Mouse (Mus musculus) intestine, embryonic 14.5 days (tissue): Measurements from ENCODE around the gene Ets1. TPM values are rescaled to one million over a fixed set of nuclear protein-coding genes. Genes with fewer than 3 reads are reported as not detected.

ENCODE experiments used
- ATAC-seq: fragments of 200-750 bp; cut with Nextera tagmentation; replicated peaks from 2 replicates; pipeline ENCODE4 v1.8.0; 2017; ENCODE audit warnings: low read depth, moderate number of reproducible peaks, moderate TSS enrichment, moderate library complexity; ENCODE audit not compliant: low FRiP score, low TSS enrichment
- DNase-seq: peaks from one replicate; pipeline ENCODE4 v3.0.0-alpha.2; 2018; ENCODE audit warnings: low spot score
- H3K27ac ChIP-seq: fragments of 300-500 bp; sonication (generic); 2 replicates; pipeline ENCODE4 v1.5.1; 2014; ENCODE audit warnings: low read depth, mild to moderate bottlenecking, control low read depth
- H3K27me3 ChIP-seq: fragments of 300-500 bp; sonication (generic); replicated peaks from 2 replicates; pipeline ENCODE4 v1.6.1; 2014; ENCODE audit warnings: low read length, control low read depth; ENCODE audit not compliant: control insufficient read depth, insufficient read depth
- H3K36me3 ChIP-seq: fragments of 300-500 bp; sonication (generic); 2 replicates; pipeline ENCODE4 v1.6.1; 2014; ENCODE audit warnings: low read length, control low read depth; ENCODE audit not compliant: control insufficient read depth, insufficient read depth
- H3K4me1 ChIP-seq: fragments of 300-500 bp; sonication (generic); replicated peaks from 2 replicates; pipeline ENCODE4 v1.6.1; 2014; ENCODE audit warnings: low read length, control low read depth, mixed read lengths; ENCODE audit not compliant: control insufficient read depth, insufficient read depth
- H3K4me2 ChIP-seq: fragments of 300-500 bp; sonication (generic); 2 replicates; pipeline ENCODE4 v1.6.1; 2014; ENCODE audit warnings: low read length
- H3K4me3 ChIP-seq: fragments of 300-500 bp; sonication (generic); 2 replicates; pipeline ENCODE4 v1.5.1; 2014; ENCODE audit warnings: low read depth, low read length, control low read depth, mixed read lengths
- H3K9ac ChIP-seq: fragments of 300-500 bp; sonication (generic); 2 replicates; pipeline ENCODE4 v1.6.1; 2014; ENCODE audit warnings: mild to moderate bottlenecking, low read length
- H3K9me3 ChIP-seq: fragments of 300-500 bp; sonication (generic); 2 replicates; pipeline ENCODE4 v1.6.1; 2016; ENCODE audit warnings: low read length, control low read depth; ENCODE audit not compliant: control insufficient read depth
- WGBS: fragments of 180-500 bp; shearing (Covaris S2); extraction: QIAGEN DNeasy Blood & Tissue Kit; methylation state at CpG from one replicate; pipeline ENCODE4 v1.1.7; 2014; 5-methylcytosine and 5-hydroxymethylcytosine counted together
- polyA plus RNA-seq: library from polyadenylated mRNA; unstranded; fragments of >200 nt; fragmentation: Nextera tagmentation; extraction: Ambion mirVana; gene quantifications from 2 replicates; pipeline ENCODE4 v1.2.1, GENCODE M21; 2014

Ets1 gene
- polyA plus RNA-seq, 1 experiment from 2014 or later = 46.3 TPM

DNA sequence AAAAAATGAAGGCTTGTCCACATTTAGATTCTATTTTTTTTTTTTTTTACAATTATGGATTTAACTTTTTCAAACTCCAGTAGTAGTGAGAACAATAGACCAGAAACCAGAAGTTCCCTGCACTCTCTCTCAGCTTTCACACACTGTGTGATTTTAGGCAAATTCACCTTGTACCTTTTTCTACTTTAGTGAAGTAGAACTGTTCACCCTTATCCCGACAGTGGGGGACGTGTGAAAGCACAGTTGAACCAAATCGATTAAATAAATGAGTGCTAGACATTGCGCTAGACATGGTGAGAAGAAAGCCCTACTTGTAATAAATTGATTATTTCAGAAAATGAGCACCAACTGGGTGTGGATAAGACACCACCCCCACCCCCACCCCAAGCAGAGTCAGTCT lies 104.0 kb downstream of the Ets1 start:
- no peak overlapping the region for H3K4me3 ChIP-seq
- no peaks in the 10 kb centered on the region; the same call in 1 of the 2 replicates for H3K4me1 ChIP-seq
- no peaks in the 10 kb centered on the region for H3K27me3 ChIP-seq
- H3K27ac ChIP-seq = no peak overlapping the region
- no peaks in the 10 kb centered on the region for H3K9me3 ChIP-seq
- peaks cover 80% of the 10 kb centered on the region for H3K36me3 ChIP-seq
- ATAC-seq = no peak
- H3K9ac ChIP-seq = no peak overlapping the region
- 91% methylated on average over 4 of the region's 4 CpGs for WGBS
- no peak for DNase-seq
- H3K4me2 ChIP-seq = no peak overlapping the region

DNA sequence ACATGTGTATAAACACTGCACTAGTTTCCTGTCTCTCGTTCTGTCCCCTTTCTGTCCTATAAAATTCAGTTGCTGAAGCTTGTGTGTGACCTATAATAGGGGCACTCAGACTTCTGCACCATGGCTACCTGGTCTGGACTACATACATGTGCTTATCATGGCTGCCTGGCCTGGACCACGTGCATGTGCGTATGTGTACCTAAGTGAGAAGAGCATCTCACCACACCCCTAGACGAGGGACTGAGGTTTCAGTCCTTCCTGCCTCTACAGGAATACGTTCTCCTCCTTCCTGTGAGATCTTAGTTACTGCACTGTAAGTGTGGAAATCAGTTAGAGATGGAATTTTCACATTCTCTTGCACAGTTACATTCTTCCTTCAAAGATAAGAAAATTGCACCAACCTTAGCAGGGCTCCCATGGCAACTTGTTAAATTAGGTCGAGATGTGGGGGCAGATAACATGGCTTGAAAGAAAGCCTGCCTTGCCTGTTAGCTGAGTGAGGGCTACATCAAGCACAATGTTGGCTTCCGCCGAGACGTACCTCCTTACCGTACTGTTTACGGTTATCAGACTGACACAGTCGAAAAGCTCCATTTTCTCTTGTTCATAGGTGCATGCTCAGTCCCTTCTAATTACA lies 104.8 kb downstream of the Ets1 start:
- Histone ChIP-seq H3K27me3 (no peaks in the 10 kb centered on the region), H3K4me2 (no peak overlapping the region), H3K4me1 (no peaks in the 10 kb centered on the region; the same call in 1 of the 2 replicates), H3K36me3 (peaks cover 72% of the 10 kb centered on the region), H3K9ac (no peak overlapping the region), H3K4me3 (no peak overlapping the region), H3K27ac (no peak overlapping the region), H3K9me3 (no peaks in the 10 kb centered on the region)
- ATAC-seq = no peak
- no peak for DNase-seq
- 76% methylated on average over 12 of the region's 12 CpGs for WGBS

DNA sequence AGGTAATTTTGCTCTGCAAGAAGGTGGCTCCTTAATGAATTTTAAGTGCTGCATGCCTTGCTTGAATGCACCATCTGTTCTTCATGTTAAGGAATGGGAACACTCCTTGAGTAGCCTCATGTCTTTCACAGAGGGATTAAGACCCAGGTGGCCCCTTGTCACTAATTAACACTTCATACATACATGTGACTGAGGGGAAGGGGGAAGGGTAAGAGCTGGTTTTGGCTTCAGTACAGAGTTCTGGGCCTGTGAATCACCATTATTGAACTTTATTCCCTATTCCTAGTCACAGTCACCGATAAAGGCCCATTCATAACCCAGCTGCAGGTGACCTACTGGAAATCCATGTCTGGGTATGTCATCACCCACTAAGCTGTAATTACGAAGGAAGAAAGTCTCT lies 105.7 kb downstream of the Ets1 start:
- Histone ChIP-seq H3K36me3 (peaks cover 64% of the 10 kb centered on the region), H3K4me3 (no peak overlapping the region), H3K4me2 (no peak overlapping the region), H3K27ac (no peak overlapping the region), H3K4me1 (no peaks in the 10 kb centered on the region; the same call in 1 of the 2 replicates), H3K9me3 (no peaks in the 10 kb centered on the region), H3K9ac (no peak overlapping the region), H3K27me3 (no peaks in the 10 kb centered on the region)
- 95% methylated on average over 2 of the region's 2 CpGs for WGBS
- ATAC-seq = no peak
- no peak for DNase-seq

DNA sequence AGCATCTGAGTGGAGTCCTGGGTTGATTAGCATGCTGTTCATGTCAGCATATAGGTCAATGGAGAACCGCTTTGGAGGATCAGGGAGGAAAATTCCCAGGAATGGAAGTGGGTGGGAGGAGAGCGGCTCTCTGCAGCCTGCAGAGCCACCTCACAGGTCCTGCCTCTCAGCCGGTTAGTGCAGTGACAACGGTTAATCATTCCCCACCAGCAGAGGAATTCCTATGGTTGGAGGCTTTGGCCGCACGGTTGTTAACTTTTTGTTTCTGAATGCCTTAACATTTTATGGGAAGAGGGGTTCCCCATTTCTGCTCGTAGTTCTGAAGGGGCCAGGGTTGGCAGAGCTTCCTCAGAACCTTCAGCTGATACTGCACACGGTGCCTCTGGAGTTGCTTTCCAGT lies 107.1 kb downstream of the Ets1 start:
- H3K27ac ChIP-seq = no peak overlapping the region
- no peak for DNase-seq
- WGBS = 53% methylated on average over 8 of the region's 8 CpGs
- H3K36me3 ChIP-seq = peaks cover 61% of the 10 kb centered on the region
- H3K9me3 ChIP-seq = no peaks in the 10 kb centered on the region
- ATAC-seq = no peak
- H3K4me2 ChIP-seq = no peak overlapping the region
- H3K27me3 ChIP-seq = no peaks in the 10 kb centered on the region
- no peak overlapping the region for H3K4me3 ChIP-seq
- H3K9ac ChIP-seq = no peak overlapping the region
- H3K4me1 ChIP-seq = no peaks in the 10 kb centered on the region; the same call in 1 of the 2 replicates

DNA sequence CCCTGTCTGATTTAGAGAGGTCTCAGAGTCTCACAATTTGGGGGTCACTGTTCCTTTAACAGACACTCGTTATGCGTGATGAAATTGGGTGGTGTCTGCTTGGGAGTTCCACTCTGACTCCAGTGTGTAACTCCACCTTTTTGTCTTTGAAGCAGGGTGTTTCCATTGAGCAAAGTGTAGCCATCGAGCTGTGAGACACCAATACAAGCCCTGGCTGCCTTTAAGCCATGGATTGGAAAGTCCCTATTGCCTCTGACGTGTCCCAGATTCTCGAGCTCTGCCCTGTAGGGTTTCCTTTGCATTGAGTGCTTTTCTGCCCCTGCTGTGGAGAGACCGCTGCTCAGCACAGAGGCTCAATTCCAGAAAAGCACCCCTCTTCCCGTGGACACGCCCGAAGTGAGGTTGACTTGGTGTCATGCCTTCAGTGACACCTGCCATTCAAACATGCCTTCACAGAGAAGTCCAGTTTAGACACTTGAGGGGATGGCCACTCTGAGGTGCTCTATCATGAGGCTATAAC lies 107.7 kb downstream of the Ets1 start:
- no peak overlapping the region for H3K9ac ChIP-seq
- no peaks in the 10 kb centered on the region; the same call in 1 of the 2 replicates for H3K4me1 ChIP-seq
- H3K9me3 ChIP-seq = no peaks in the 10 kb centered on the region
- H3K36me3 ChIP-seq = peaks cover 59% of the 10 kb centered on the region
- DNase-seq = no peak
- ATAC-seq = no peak
- H3K27me3 ChIP-seq = no peaks in the 10 kb centered on the region
- 78% methylated on average over 9 of the region's 9 CpGs for WGBS
- no peak overlapping the region for H3K4me2 ChIP-seq
- H3K4me3 ChIP-seq = no peak overlapping the region
- H3K27ac ChIP-seq = no peak overlapping the region

DNA sequence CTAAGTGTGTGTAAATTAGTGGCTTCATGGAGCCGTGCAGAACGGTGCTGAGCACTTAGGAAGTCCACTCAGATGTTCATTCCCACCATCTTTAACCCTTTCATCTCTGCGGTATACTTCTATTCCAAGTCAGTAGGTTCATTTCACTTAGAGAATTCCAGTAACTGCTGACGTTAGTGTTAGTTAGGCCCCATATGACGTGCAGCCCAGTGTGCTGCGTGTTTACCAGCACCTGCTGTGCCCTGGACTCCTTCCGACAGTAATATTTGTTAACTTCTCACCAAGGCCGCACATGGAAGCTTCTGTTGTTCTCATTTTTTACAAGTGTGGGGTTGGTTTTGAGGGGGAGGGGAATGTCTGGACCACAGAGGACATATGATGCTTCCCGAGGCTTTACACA lies 108.3 kb downstream of the Ets1 start:
- no peak for ATAC-seq

DNA sequence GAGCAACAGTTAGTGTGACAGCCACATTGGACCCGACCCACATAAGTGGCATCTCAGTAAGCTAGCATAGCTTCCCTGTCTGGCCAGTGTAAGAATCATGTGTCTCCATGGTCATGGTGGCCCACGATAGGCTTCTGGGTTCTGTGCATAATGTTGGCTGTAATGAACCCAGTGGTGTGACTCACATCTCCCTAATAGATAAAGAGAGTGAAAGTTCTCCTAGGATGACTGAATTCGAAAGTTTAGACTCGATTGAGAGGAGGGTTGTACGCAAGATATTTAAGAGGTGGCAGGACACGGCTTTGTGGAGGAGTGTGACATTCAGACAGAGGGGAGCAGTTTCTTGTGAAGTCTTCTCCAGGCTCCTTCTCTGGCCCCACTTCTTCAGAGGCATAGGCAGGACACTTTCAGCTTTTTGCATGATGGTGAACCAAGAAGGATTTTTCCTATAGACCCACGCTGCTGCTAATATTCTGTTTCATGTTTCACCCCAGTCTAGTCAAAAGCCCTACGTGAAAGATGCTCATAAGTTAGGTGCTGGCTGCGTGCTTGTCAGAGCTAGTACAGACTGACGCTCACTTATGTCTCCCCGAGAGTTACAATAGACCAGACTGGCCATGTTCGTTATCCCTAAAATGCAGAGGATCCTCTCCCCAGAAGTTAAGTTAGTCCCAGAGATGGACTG lies 109.2 kb downstream of the Ets1 start:
- no peak overlapping the region for H3K27ac ChIP-seq
- H3K9me3 ChIP-seq = no peaks in the 10 kb centered on the region
- no peak overlapping the region for H3K9ac ChIP-seq
- H3K36me3 ChIP-seq = peaks cover 63% of the 10 kb centered on the region
- 87% methylated on average over 12 of the region's 12 CpGs for WGBS
- ATAC-seq = no peak
- no peaks in the 10 kb centered on the region for H3K27me3 ChIP-seq
- DNase-seq = no peak
- H3K4me2 ChIP-seq = no peak overlapping the region
- no peak overlapping the region for H3K4me3 ChIP-seq
- H3K4me1 ChIP-seq = no peaks in the 10 kb centered on the region; the same call in 1 of the 2 replicates

More for the DNA sequence above, 108.3 kb downstream of the Ets1 start:
- Histone ChIP-seq H3K4me1 (no peaks in the 10 kb centered on the region; the same call in 1 of the 2 replicates), H3K36me3 (peaks cover 57% of the 10 kb centered on the region), H3K9ac (no peak overlapping the region), H3K27me3 (no peaks in the 10 kb centered on the region), H3K4me2 (no peak overlapping the region), H3K27ac (no peak overlapping the region), H3K4me3 (no peak overlapping the region), H3K9me3 (no peaks in the 10 kb centered on the region)
- 72% methylated on average over 9 of the region's 9 CpGs for WGBS
- no peak for DNase-seq

DNA sequence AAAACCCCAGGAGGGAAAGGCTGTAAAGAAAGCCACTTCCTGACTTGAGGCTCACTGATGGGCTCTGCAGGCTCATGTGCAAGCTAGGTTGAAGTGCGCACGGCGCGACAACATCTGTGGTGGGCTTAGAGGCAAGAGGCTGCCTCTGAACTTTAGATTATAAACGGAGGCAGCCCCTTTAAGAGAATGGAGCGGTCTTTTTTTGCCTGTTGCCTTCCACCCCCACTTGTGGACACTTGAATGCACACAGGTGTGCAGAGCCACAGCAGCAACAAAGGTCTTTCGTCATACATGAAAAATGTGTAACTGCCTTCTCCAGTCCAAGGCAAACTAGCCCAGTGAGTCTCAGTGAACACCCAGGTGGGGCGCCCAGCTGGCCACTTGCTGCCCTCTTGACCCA lies 110.0 kb downstream of the Ets1 start:
- H3K36me3 ChIP-seq = peaks cover 61% of the 10 kb centered on the region
- no peaks in the 10 kb centered on the region for H3K27me3 ChIP-seq
- H3K4me3 ChIP-seq = no peak overlapping the region
- H3K9me3 ChIP-seq = no peaks in the 10 kb centered on the region
- no peak overlapping the region for H3K27ac ChIP-seq
- H3K4me2 ChIP-seq = no peak overlapping the region
- no peak overlapping the region for H3K9ac ChIP-seq
- no peaks in the 10 kb centered on the region; the same call in 1 of the 2 replicates for H3K4me1 ChIP-seq
- ATAC-seq (no peak), DNase-seq (no peak)
- WGBS = 88% methylated on average over 8 of the region's 8 CpGs
